Mouse (Mus musculus) limb, embryonic 11.5 days (tissue): ENCODE results near the gene Mgat5. TPM values are rescaled to one million over a fixed set of nuclear protein-coding genes. Genes with fewer than 3 reads are reported as not detected.
A peak's percentile ranks its signal among the peaks of the same experiment; 100 is the strongest.

Source experiments
- ATAC-seq: fragments of 200-750 bp; cut with Nextera tagmentation; 2 replicates; pipeline ENCODE4 v1.8.0; 2017; ENCODE audit warnings: low read depth; ENCODE audit not compliant: insufficient number of reproducible peaks, low FRiP score, low TSS enrichment
- DNase-seq: peaks from one replicate; pipeline ENCODE4 v3.0.0-alpha.2; 2015; ENCODE audit warnings: low spot score
- H3K27ac ChIP-seq: fragments of 300-500 bp; sonication (generic); replicated peaks from 2 replicates; pipeline ENCODE4 v1.5.1; 2014; ENCODE audit warnings: low read depth, mild to moderate bottlenecking, low read length
- H3K27me3 ChIP-seq: fragments of 300-500 bp; sonication (generic); 2 replicates; pipeline ENCODE4 v1.6.1; 2014; ENCODE audit warnings: mild to moderate bottlenecking, low read length, mixed read lengths; ENCODE audit not compliant: control insufficient read depth, insufficient read depth
- H3K36me3 ChIP-seq: fragments of 300-500 bp; sonication (generic); 2 replicates; pipeline ENCODE4 v1.6.1; 2014; ENCODE audit warnings: mild to moderate bottlenecking, low read length, moderate library complexity, mixed read lengths; ENCODE audit not compliant: control insufficient read depth, insufficient read depth
- H3K4me1 ChIP-seq: fragments of 300-500 bp; sonication (generic); 2 replicates; pipeline ENCODE4 v1.6.1; 2014; ENCODE audit warnings: low read length, mixed read lengths; ENCODE audit not compliant: control insufficient read depth, insufficient read depth
- H3K4me2 ChIP-seq: fragments of 300-500 bp; sonication (generic); 2 replicates; pipeline ENCODE4 v1.6.1; 2014; ENCODE audit warnings: low read depth, mild to moderate bottlenecking, moderate library complexity; ENCODE audit not compliant: severe bottlenecking
- H3K4me3 ChIP-seq: fragments of 300-500 bp; sonication (generic); 2 replicates; pipeline ENCODE4 v1.5.1; 2014; ENCODE audit warnings: low read depth, low read length
- H3K9ac ChIP-seq: fragments of 300-500 bp; sonication (generic); 2 replicates; pipeline ENCODE4 v1.6.1; 2014; ENCODE audit warnings: mild to moderate bottlenecking, low read length
- H3K9me3 ChIP-seq: fragments of 300-500 bp; sonication (generic); 2 replicates; pipeline ENCODE4 v1.6.1; 2016; ENCODE audit warnings: low read length; ENCODE audit not compliant: control insufficient read depth
- WGBS: fragments of 180-500 bp; shearing (Covaris S2); extraction: QIAGEN DNeasy Blood & Tissue Kit; methylation state at CpG from one replicate; pipeline ENCODE4 v1.1.7; 2014; 5-methylcytosine and 5-hydroxymethylcytosine counted together
- polyA plus RNA-seq: library from polyadenylated mRNA; unstranded; fragments of >200 nt; fragmentation: Nextera tagmentation; extraction: Ambion mirVana; gene quantifications from 2 replicates; pipeline ENCODE4 v1.2.1, GENCODE M21; 2014

Mgat5 gene
- polyA plus RNA-seq, 1 experiment from 2014 or later: 6.3 TPM

DNA sequence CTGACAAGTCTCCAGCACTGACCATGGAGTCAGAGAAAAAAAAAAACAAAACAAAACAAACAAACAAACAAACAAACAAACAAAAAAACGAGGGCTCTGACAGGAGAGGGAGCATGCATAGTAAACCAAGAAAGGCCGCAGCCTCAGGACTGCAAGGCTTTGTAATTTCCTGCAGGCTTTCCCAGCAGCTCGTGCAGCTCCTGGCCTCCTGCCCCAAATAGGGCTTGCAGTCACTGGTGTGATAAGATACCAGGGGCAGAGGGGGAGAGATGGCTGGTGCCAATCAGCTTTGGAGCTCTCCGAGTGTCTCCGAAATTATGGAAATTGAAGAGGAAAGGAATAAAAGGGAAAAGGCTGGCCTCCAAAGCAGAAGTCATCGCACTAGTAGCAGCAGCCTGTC is 260.5 kb downstream of the Mgat5 start:
- Histone ChIP-seq H3K36me3 (no peaks in the 10 kb centered on the region), H3K27ac (no peak overlapping the region), H3K9me3 (no peaks in the 10 kb centered on the region), H3K27me3 (no peaks in the 10 kb centered on the region), H3K9ac (no peak overlapping the region), H3K4me3 (no peak overlapping the region), H3K4me2 (no peak overlapping the region), H3K4me1 (no peaks in the 10 kb centered on the region)
- DNase-seq (no peak), ATAC-seq (no peak)
- WGBS: 68% methylated on average over 6 of the region's 6 CpGs

DNA sequence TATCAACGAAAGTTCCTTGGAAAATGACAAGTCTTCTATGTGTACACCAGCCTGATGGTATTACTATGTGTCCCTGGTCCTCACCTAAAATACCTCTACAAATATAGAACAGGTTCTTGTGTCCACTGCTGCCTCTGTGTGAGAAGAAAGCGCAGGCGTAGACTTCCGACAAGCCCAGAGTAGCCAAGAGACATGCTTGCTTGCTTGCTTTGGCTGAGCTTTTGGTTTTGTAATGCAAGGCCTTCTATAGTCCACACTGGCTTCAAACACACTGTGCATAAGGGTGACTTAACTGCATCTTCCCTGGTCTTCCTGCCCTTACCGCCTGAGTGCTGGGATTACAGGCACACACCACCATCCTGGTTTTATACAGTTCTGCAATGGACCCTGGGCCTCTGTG is 262.4 kb downstream of the Mgat5 start:
- no peaks in the 10 kb centered on the region for H3K9me3 ChIP-seq
- DNase-seq: no peak
- no peaks in the 10 kb centered on the region for H3K4me1 ChIP-seq
- ATAC-seq: no peak
- H3K9ac ChIP-seq: no peak overlapping the region
- no peaks in the 10 kb centered on the region for H3K36me3 ChIP-seq
- WGBS: 96% methylated on average over 5 of the region's 5 CpGs
- no peaks in the 10 kb centered on the region for H3K27me3 ChIP-seq
- H3K4me3 ChIP-seq: no peak overlapping the region
- no peak overlapping the region for H3K27ac ChIP-seq
- H3K4me2 ChIP-seq: no peak overlapping the region

DNA sequence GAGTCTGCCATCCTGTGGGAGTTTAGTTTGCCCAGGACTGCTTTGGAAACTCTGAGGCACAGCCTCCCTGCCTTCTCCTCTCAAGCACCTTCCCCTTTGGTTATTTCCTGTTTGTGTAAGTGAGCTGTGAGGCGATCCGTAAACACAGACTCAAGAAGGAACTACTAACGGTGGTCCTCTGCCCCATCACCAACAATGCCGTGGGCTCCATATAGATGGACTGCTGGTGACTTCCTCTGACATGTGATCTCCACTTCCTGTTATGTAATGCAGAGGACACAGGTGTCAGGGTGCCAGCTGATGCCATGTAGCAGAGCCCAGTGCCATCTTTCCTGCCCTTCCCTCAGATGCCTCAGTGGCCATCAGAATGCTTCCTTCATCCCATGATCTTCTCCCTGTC is 265.4 kb downstream of the Mgat5 start:
- ATAC-seq: no peak

DNA sequence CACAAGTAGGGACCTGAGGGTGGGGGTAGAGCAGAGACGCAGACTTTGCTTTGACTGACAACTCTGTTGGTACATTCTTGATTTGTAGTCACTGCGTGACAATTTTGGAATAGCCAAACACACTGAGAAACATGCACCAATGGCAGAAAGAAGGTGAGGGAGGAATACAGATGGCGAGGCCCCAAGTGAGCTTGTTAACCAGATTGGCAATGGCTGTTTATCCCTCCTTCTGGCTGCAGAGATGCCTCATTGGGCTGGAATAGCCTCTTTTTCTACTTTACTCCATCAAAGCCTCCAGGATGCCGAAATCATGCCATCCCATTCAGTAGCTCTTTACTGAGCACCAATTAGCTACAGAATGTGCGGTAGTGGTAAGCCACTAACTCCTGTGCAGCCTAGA is 270.9 kb downstream of the Mgat5 start:
- no peak for DNase-seq
- Histone ChIP-seq H3K27ac (no peak overlapping the region), H3K9ac (no peak overlapping the region), H3K36me3 (no peaks in the 10 kb centered on the region; the same call in 1 of the 2 replicates), H3K4me3 (no peak overlapping the region), H3K4me1 (no peaks in the 10 kb centered on the region), H3K27me3 (no peaks in the 10 kb centered on the region), H3K4me2 (no peak overlapping the region), H3K9me3 (no peaks in the 10 kb centered on the region)
- ATAC-seq: no peak
- 92% methylated on average over 5 of the region's 5 CpGs for WGBS

More for the DNA sequence above, 265.4 kb downstream of the Mgat5 start:
- Histone ChIP-seq H3K4me1 (no peaks in the 10 kb centered on the region), H3K27ac (no peak overlapping the region), H3K36me3 (no peaks in the 10 kb centered on the region; the same call in 1 of the 2 replicates), H3K9ac (no peak overlapping the region), H3K4me3 (no peak overlapping the region), H3K9me3 (no peaks in the 10 kb centered on the region), H3K4me2 (no peak overlapping the region), H3K27me3 (no peaks in the 10 kb centered on the region)
- no peak for DNase-seq
- WGBS: 80% methylated on average over 4 of the region's 4 CpGs

DNA sequence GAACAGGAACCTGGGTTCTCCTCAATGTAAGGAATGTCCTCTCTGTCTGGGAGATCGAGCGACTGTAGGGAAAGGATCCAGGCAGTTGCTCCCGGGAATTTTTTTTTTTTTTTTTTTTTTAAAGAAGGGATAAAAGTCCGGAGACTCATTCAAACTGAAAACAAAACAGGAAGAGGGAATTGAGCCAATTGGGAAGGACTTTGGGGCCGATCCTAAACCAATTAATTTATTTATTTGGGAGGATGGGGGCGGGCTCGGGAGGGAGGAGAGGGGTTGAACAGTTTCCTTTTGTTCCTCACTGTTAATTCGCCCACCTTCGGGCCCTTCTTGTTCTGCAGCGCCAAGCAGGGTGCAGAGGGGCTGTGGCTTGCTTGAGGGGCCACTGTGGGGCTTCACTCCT is 278.1 kb downstream of the Mgat5 start:
- no peaks in the 10 kb centered on the region for H3K4me1 ChIP-seq

DNA sequence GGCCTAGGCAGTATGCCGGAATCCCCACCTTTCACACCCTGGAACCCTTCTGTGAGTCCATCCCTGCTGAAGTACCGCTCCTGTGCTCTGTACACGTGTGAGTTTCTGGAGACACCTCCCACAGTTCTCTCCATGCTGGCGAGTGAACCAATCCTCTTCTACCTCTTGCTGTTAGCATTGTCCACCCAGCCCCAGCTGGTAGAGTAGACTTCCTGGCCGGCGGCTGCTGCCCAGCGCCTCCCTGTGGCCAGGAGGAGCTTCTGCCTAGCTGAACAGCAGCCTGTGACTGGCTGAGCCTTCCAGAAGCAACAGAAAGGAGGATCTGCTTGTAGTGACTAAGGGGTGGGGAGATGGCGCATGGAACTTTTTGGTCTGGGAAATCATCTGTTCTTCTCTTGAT is 279.4 kb downstream of the Mgat5 start:
- no peaks in the 10 kb centered on the region for H3K27me3 ChIP-seq
- no peak overlapping the region for H3K9ac ChIP-seq
- H3K4me2 ChIP-seq: no peak overlapping the region
- DNase-seq: no peak
- H3K36me3 ChIP-seq: no peaks in the 10 kb centered on the region
- no peak overlapping the region for H3K27ac ChIP-seq
- ATAC-seq: no peak
- no peak overlapping the region for H3K4me3 ChIP-seq
- H3K4me1 ChIP-seq: no peaks in the 10 kb centered on the region
- H3K9me3 ChIP-seq: no peaks in the 10 kb centered on the region
- 94% methylated on average over 8 of the region's 8 CpGs for WGBS

More for the DNA sequence above, 278.1 kb downstream of the Mgat5 start:
- H3K27me3 ChIP-seq: no peaks in the 10 kb centered on the region
- WGBS: 82% methylated on average over 10 of the region's 10 CpGs
- H3K9me3 ChIP-seq: no peaks in the 10 kb centered on the region
- H3K4me3 ChIP-seq: no peak overlapping the region
- no peak for ATAC-seq
- H3K27ac ChIP-seq: no peak overlapping the region
- no peak overlapping the region for H3K4me2 ChIP-seq
- H3K36me3 ChIP-seq: no peaks in the 10 kb centered on the region
- H3K9ac ChIP-seq: no peak overlapping the region
- DNase-seq: no peak

DNA sequence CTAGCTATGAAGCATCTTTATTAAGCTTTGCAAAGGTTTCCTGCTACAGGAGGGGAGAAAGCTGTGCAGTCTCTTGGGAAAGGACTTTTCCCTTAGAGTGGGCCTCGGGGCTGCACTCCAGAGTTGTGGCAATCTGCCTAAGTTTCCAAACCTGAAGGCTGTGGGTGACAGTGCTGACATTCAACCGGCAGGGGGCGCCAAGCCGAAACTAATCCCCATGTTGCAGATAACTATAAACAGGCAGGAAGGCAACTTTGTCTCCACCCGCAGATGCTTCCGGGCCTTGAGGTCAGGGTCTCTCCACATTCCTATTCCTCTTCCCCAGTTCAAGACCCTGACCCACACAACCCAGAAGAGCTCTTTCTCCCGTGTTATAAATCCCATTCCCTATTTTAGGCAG is 280.0 kb downstream of the Mgat5 start:
- Histone ChIP-seq H3K4me2 (no peak overlapping the region), H3K4me1 (no peaks in the 10 kb centered on the region), H3K27ac (no peak overlapping the region), H3K4me3 (no peak overlapping the region), H3K9ac (no peak overlapping the region), H3K9me3 (no peaks in the 10 kb centered on the region), H3K36me3 (no peaks in the 10 kb centered on the region), H3K27me3 (no peaks in the 10 kb centered on the region)
- 48% methylated on average over 7 of the region's 7 CpGs for WGBS
- DNase-seq (peak; percentile 74), ATAC-seq (no peak)

DNA sequence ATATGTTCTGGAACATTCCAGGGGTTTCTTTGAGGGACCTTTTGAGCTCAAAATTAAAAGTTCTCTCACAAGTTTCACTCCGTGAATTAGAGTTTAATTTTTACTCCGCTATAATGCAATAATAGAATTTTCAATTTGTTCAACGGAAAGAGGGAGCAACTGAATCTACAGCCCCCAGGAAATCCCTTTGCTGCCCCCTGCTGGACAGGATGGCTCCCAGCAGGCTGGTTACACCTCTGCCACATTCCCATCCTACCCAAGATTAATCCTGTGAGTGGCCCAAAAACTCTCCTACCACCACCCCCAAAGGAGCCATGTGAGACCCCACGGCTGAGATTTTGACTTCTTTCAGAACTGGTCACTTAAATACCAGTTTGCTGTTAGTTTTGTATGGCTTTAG is 282.3 kb downstream of the Mgat5 start:
- H3K27me3 ChIP-seq: no peaks in the 10 kb centered on the region
- ATAC-seq (no peak), DNase-seq (peak; percentile 42)
- no peaks in the 10 kb centered on the region for H3K36me3 ChIP-seq
- H3K9me3 ChIP-seq: no peaks in the 10 kb centered on the region
- H3K4me2 ChIP-seq: no peak overlapping the region
- H3K9ac ChIP-seq: no peak overlapping the region
- 82% methylated on average over 4 of the region's 4 CpGs for whole genome bisulfite sequencing
- no peak overlapping the region for H3K27ac ChIP-seq
- H3K4me1 ChIP-seq: no peaks in the 10 kb centered on the region
- no peak overlapping the region for H3K4me3 ChIP-seq

DNA sequence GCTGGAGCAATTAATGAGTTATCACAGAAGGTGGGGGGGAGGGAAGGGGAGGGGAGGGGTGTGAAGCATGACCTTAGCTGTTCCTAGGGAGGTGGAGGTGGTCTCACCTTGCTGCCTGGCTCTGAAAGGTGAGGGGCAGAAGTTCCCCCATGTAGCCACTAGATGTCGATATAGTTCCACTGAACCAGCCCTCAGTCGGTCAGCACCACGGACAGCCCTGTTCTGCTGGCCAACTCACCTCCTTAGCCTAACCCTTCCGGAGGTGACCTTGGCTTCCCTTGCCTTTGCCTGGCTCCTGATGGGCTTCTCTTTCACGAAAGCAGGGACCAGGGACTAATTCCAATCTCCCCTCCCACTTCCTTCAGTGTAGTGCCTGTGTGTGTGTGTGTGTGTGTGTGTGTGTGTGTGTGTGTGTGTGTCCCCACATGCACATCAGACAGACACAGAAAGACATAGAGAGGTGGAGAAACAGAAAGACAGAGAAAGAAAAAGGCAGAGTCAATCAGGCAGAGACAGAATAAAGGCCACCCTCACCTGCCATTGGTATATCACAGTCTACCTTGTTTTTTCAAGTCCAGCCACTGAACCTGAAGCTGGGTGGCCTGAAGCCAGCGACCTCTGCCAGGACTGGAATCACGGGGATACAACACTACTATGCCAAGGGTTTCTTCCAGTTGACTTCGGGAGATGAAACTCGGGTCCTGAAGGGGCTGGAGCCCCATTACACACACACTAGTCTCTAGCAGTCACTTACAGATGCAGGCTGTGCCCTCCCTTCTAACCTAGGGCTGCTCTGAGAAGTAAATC is 292.1 kb downstream of the Mgat5 start:
- Histone ChIP-seq H3K9me3 (no peaks in the 10 kb centered on the region), H3K27me3 (no peaks in the 10 kb centered on the region), H3K4me1 (no peaks in the 10 kb centered on the region), H3K36me3 (no peaks in the 10 kb centered on the region), H3K27ac (no peak overlapping the region), H3K4me2 (no peak overlapping the region), H3K4me3 (no peak overlapping the region), H3K9ac (no peak overlapping the region)
- WGBS: 31% methylated on average over 9 of the region's 9 CpGs
- ATAC-seq: 0 out of 2 replicates have a peak, but pooled peaks have one; percentile 54
- DNase-seq: peak; percentile 85
